Mouse (Mus musculus) liver, postnatal 0 days (tissue): Measurements from ENCODE around the gene Rpl18. TPM values are rescaled to one million over a fixed set of nuclear protein-coding genes. Genes with fewer than 3 reads are reported as not detected.

Source experiments
- ATAC-seq: fragments of 200-750 bp; cut with Nextera tagmentation; 2 replicates; pipeline ENCODE4 v1.8.0; 2017; ENCODE audit warnings: mild to moderate bottlenecking, moderate library complexity
- DNase-seq: peaks from one replicate; pipeline ENCODE4 v3.0.0-alpha.2; 2016
- H3K27ac ChIP-seq: fragments of 300-500 bp; sonication (generic); 2 replicates; pipeline ENCODE4 v1.5.1; 2014; ENCODE audit warnings: antibody characterized with exemption, moderate library complexity, mild to moderate bottlenecking, low read depth
- H3K27me3 ChIP-seq: fragments of 300-500 bp; sonication (generic); 2 replicates; pipeline ENCODE4 v1.6.1; 2014; ENCODE audit warnings: low read length, control low read depth, mixed read lengths; ENCODE audit not compliant: insufficient read depth
- H3K36me3 ChIP-seq: fragments of 300-500 bp; sonication (generic); replicated peaks from 2 replicates; pipeline ENCODE4 v1.6.1; 2014; ENCODE audit warnings: mild to moderate bottlenecking, control low read depth, low read length, moderate library complexity, mixed read lengths; ENCODE audit not compliant: insufficient read depth
- H3K4me1 ChIP-seq: fragments of 300-500 bp; sonication (generic); 2 replicates; pipeline ENCODE4 v1.6.1; 2014; ENCODE audit warnings: antibody characterized with exemption, mild to moderate bottlenecking, control low read depth; ENCODE audit not compliant: insufficient read depth
- H3K4me2 ChIP-seq: fragments of 300-500 bp; sonication (generic); 2 replicates; pipeline ENCODE4 v1.6.1; 2014; ENCODE audit warnings: low read depth, mild to moderate bottlenecking, low read length, moderate library complexity, mixed read lengths
- H3K4me3 ChIP-seq: fragments of 300-500 bp; sonication (generic); 2 replicates; pipeline ENCODE4 v1.5.1; 2014; ENCODE audit warnings: low read depth, low read length
- H3K9ac ChIP-seq: fragments of 300-500 bp; sonication (generic); replicated peaks from 2 replicates; pipeline ENCODE4 v1.6.1; 2014; ENCODE audit warnings: mild to moderate bottlenecking, moderate library complexity
- H3K9me3 ChIP-seq: fragments of 300-500 bp; sonication (generic); 2 replicates; pipeline ENCODE4 v1.6.1; 2016; ENCODE audit warnings: mild to moderate bottlenecking, control low read depth, low read length, mixed read lengths
- CTCF ChIP-seq: sonication (generic); IDR thresholded peaks from 2 replicates; pipeline ENCODE4 v1.5.1; 2016; ENCODE audit warnings: antibody characterized with exemption, low read depth
- EP300 ChIP-seq: IDR thresholded peaks from 2 replicates; pipeline ENCODE4 v1.6.1; 2016; ENCODE audit warnings: antibody characterized with exemption, low read depth, mild to moderate bottlenecking
- WGBS: fragments of 180-500 bp; shearing (Covaris S2); extraction: QIAGEN DNeasy Blood & Tissue Kit; methylation state at CpG from one replicate; pipeline ENCODE4 v1.1.7; 2014; ENCODE audit not compliant: insufficient replicate concordance; 5-methylcytosine and 5-hydroxymethylcytosine counted together
- polyA plus RNA-seq: library from polyadenylated mRNA; unstranded; fragments of >200 nt; fragmentation: Nextera tagmentation; extraction: Ambion mirVana; gene quantifications from 2 replicates; pipeline ENCODE4 v1.2.1, GENCODE M21; 2015

The Rpl18 gene
- polyA plus RNA-seq, 1 experiment from 2014 or later, result 494 TPM

- Histone ChIP-seq H3K27me3 (no peaks in the 10 kb centered on the region), H3K9ac (no peak overlapping the region), H3K4me3 (no peak overlapping the region), H3K36me3 (no peaks in the 10 kb centered on the region), H3K9me3 (no peaks in the 10 kb centered on the region), H3K4me1 (peaks cover 5% of the 10 kb centered on the region; the same call in 1 of the 2 replicates), H3K4me2 (no peak overlapping the region), H3K27ac (no peak overlapping the region)
- TF ChIP-seq EP300, result no peak
- TF ChIP-seq CTCF, result peak; percentile 73
- peak; percentile 73 for DNase-seq
- ATAC-seq, result peak; percentile 61
- WGBS, result 29% methylated on average over 16 of the region's 16 CpGs
These were observed 15.6 kb downstream of the Rpl18 start for GRCm38 (mm10) chr7:45730727-45731431.

GRCm38 (mm10) chr7:45733477-45733876 is 18.2 kb downstream of the Rpl18 start:
- no peaks in the 10 kb centered on the region for H3K36me3 ChIP-seq
- H3K27me3 ChIP-seq, result no peaks in the 10 kb centered on the region
- ATAC-seq, result no peak
- H3K27ac ChIP-seq, result no peak overlapping the region
- TF ChIP-seq CTCF, result no peak
- TF ChIP-seq EP300, result no peak
- no peaks in the 10 kb centered on the region; the same call in 1 of the 2 replicates for H3K4me1 ChIP-seq
- H3K4me2 ChIP-seq, result no peak overlapping the region
- no peak overlapping the region for H3K9ac ChIP-seq
- no peak for DNase-seq
- H3K9me3 ChIP-seq, result no peaks in the 10 kb centered on the region
- WGBS, result 54% methylated on average over 5 of the region's 5 CpGs
- H3K4me3 ChIP-seq, result no peak overlapping the region

- TF ChIP-seq EP300, result no peak
- TF ChIP-seq CTCF, result peak; percentile 91
- H3K4me2 ChIP-seq, result no peak overlapping the region
- DNase-seq, result peak; percentile 89
- no peak overlapping the region for H3K27ac ChIP-seq
- no peaks in the 10 kb centered on the region for H3K36me3 ChIP-seq
- H3K9me3 ChIP-seq, result no peaks in the 10 kb centered on the region
- no peaks in the 10 kb centered on the region for H3K27me3 ChIP-seq
- WGBS, result 6% methylated on average over 9 of the region's 9 CpGs
- H3K9ac ChIP-seq, result no peak overlapping the region
- ATAC-seq, result peak; percentile 75
- H3K4me3 ChIP-seq, result no peak overlapping the region
- H3K4me1 ChIP-seq, result 0 out of 2 replicates have a peak, but pooled peaks cover 6% of the 10 kb centered on the region
These were observed 24.0 kb downstream of the Rpl18 start for GRCm38 (mm10) chr7:45739162-45739763.

GRCm38 (mm10) chr7:45739820-45740219 is 24.6 kb downstream of the Rpl18 start:
- Histone ChIP-seq H3K4me2 (no peak overlapping the region), H3K27me3 (no peaks in the 10 kb centered on the region), H3K4me1 (0 out of 2 replicates have a peak, but pooled peaks cover 6% of the 10 kb centered on the region), H3K36me3 (no peaks in the 10 kb centered on the region), H3K9ac (no peak overlapping the region), H3K4me3 (no peak overlapping the region), H3K9me3 (no peaks in the 10 kb centered on the region), H3K27ac (no peak overlapping the region)
- no peak for TF ChIP-seq EP300
- no peak for TF ChIP-seq CTCF
- ATAC-seq, result no peak
- no peak for DNase-seq
- whole genome bisulfite sequencing, result 68% methylated on average over 10 of the region's 10 CpGs

- H3K27me3 ChIP-seq, result no peaks in the 10 kb centered on the region
- peak overlapping the region; percentile 11; the same call in 1 of the 2 replicates for H3K27ac ChIP-seq
- H3K4me1 ChIP-seq, result 0 out of 2 replicates have a peak, but pooled peaks cover 6% of the 10 kb centered on the region
- ATAC-seq (no peak), DNase-seq (no peak)
- WGBS, result 31% methylated on average over 12 of the region's 12 CpGs
- no peak overlapping the region for H3K9ac ChIP-seq
- H3K4me2 ChIP-seq, result peak overlapping the region; percentile 60
- no peak overlapping the region for H3K4me3 ChIP-seq
- TF ChIP-seq CTCF, result no peak
- no peak for TF ChIP-seq EP300
- H3K9me3 ChIP-seq, result no peaks in the 10 kb centered on the region
- no peaks in the 10 kb centered on the region for H3K36me3 ChIP-seq
These were observed 26.1 kb downstream of the Rpl18 start for GRCm38 (mm10) chr7:45741308-45741707.

GRCm38 (mm10) chr7:45741777-45742176 is 26.5 kb downstream of the Rpl18 start:
- Histone ChIP-seq H3K4me1 (0 out of 2 replicates have a peak, but pooled peaks cover 6% of the 10 kb centered on the region), H3K9me3 (no peaks in the 10 kb centered on the region; the same call in 1 of the 2 replicates), H3K9ac (no peak overlapping the region), H3K36me3 (no peaks in the 10 kb centered on the region), H3K4me2 (peak overlapping the region; percentile 60), H3K27ac (peak overlapping the region; percentile 11; the same call in 1 of the 2 replicates), H3K4me3 (0 out of 2 replicates have a peak overlapping the region, but pooled peaks have one; percentile 20), H3K27me3 (no peaks in the 10 kb centered on the region)
- ATAC-seq, result peak; percentile 27; the same call in 1 of the 2 replicates
- WGBS, result 22% methylated on average over 11 of the region's 11 CpGs
- no peak for DNase-seq
- TF ChIP-seq EP300 (no peak), CTCF (no peak)
